Mouse (Mus musculus) macrophage (primary cell): ENCODE data around the gene Cdc42ep4. TPM values are rescaled to one million over a fixed set of nuclear protein-coding genes. Genes with fewer than 3 reads are reported as not detected.

Experiments used
- H3K27ac ChIP-seq: fragments of 350-480 bp; formaldehyde crosslinking; 2 replicates; pipeline ENCODE4 v1.9.0; 2021
- H3K36me3 ChIP-seq: fragments of 350-480 bp; formaldehyde crosslinking; 2 replicates; pipeline ENCODE4 v1.9.0; 2021; ENCODE audit errors: inconsistent target
- H3K4me3 ChIP-seq: fragments of 350-480 bp; formaldehyde crosslinking; 2 replicates; pipeline ENCODE4 v1.9.0; 2021; ENCODE audit errors: inconsistent target
- H3K79me2 ChIP-seq: fragments of 350-480 bp; formaldehyde crosslinking; 2 replicates; pipeline ENCODE4 v1.9.0; 2021; ENCODE audit errors: inconsistent target
- WGBS: methylation state at CpG from one replicate; pipeline ENCODE4 v1.1.7; 2026; ENCODE audit warnings: inconsistent platforms; ENCODE audit not compliant: missing documents; 5-methylcytosine and 5-hydroxymethylcytosine counted together
- polyA plus RNA-seq: library from polyadenylated mRNA; stranded (reverse); fragments of 250-400 nt; gene quantifications from 3 replicates; pipeline ENCODE4 v1.2.4, GENCODE M21; 2018; ENCODE audit warnings: inconsistent platforms

Cdc42ep4 gene
- polyA plus RNA-seq, 1 experiment from 2014 or later: 6.8 TPM

DNA sequence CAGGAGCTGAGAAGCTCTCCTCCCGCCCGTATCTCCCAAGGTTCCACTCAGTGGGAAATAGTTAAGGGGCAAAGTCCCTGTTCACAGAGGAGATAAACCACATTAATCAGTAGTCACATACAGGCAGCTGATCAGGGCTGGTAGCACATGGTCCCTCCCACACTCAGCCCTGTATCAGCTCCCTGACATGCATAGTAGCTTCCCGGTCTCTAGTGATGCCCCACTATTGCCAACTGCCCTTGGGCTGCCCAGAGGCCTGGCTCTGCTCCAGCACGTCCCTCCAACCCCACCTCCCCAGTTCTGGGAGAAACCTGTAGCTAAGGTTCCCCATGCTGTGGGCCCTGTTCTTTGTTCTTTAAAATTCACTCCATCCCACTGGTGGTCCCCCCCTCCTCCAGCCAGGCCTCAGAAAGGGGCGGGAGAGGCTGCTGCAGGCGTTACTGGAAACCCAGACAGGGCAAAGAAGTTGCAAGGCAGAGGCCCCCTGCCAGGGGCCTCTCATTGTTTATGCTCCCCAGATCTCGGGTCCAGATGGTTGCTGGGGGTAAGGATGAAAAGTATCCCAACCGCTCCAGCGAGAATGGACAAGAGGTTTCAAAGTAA lies 1.8 kb downstream of the Cdc42ep4 start:
- WGBS: 37% methylated on average over 9 of the region's 9 CpGs
- Histone ChIP-seq H3K27ac (peak overlapping the region; percentile 81), H3K4me3 (peak overlapping the region; percentile 78), H3K36me3 (no peaks in the 10 kb centered on the region), H3K79me2 (peaks cover 66% of the 10 kb centered on the region)

DNA sequence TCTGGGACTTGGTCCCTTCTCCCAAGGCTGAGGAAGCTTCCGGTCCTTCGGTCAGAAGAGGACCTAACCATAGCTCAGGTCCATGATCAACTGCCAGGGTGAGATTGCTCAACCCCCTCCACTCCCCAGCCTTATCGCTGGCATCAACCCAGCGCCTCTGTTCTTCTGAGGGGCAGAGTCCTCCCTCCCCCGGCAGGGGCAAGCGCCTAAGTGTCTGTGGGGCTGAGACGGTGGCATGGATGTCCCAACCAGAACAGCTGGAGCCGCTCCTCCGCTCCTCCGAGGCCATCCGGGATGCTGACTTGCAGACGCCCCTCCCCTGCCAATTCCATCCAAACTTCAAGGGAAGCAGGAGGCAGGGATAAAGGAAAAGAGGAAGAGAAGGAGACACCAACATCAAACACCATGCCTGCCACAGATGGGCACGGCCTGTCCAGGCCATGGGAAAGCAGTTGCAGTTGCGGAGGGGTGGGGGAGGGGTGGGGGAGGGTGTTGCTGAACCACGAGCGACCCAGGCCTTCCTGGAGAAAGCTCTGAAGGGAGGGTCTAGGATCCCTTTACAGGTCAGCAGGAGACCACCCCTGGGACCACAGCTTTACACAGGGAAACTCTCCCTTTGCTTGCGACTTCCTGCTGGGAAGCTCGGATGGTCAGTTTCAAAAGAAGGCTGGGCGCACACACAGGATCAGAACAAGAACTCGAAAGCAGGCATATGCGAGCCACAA lies 2.7 kb downstream of the Cdc42ep4 start:
- Histone ChIP-seq H3K27ac (peak overlapping the region; percentile 8; the same call in 1 of the 2 replicates), H3K4me3 (no peak overlapping the region; the same call in 1 of the 2 replicates), H3K36me3 (no peaks in the 10 kb centered on the region), H3K79me2 (peaks cover 75% of the 10 kb centered on the region)
- WGBS: 20% methylated on average over 20 of the region's 21 CpGs

DNA sequence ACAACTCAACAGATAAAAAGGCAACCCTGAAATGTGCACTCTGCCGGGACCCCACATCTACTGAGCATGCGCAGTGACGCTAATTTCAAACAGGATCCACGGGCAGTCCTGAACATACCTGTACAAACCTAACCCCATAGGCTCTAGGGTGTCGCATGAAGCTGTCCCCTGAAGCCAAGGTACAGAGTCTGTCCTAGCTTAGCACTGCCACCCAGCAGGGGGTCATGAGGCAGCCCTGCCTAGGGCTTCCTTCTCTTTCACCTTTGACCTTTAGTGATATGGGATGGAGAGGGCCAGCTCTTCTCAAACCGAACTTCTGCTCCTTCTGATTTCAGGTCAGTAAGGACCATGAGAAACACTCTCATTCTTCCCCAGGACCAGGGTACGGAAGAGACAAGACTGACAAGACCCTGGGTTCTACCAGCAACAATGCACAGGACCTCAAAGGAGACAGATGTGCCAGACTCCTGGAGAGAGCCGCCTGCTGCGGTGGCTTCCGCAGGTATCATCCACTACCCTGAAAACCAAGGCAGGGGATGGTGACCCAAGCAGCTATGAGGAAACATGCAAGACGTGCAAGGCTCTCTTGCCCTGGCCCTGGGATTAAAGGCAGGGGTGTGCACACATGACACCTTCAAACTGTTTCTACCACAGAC lies 3.8 kb downstream of the Cdc42ep4 start:
- peak overlapping the region; percentile 70 for H3K27ac ChIP-seq
- H3K79me2 ChIP-seq: peaks cover 86% of the 10 kb centered on the region
- H3K36me3 ChIP-seq: no peaks in the 10 kb centered on the region
- peak overlapping the region; percentile 23 for H3K4me3 ChIP-seq
- 87% methylated on average over 11 of the region's 11 CpGs for WGBS

DNA sequence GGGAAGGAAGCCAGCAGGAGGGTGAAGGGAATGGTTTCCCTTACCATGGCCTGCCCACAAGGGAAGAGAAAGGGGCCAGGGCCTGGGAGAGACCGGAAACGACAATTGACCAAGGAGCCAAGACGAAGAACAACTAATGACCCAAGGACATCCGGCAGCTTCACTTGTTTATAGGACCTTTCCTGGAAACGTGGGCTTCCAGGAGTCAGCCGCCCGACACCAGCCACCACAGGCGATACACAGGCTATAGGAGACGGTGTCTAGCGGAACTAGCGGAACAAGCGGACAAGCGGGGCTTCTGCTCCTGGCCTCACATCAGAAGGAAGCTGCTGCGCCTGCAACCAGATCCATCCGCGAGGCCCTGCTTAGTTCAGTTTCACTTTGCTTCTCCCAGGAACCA lies 4.6 kb downstream of the Cdc42ep4 start:
- 4% methylated on average over 16 of the region's 16 CpGs for WGBS
- Histone ChIP-seq H3K79me2 (peaks cover 94% of the 10 kb centered on the region), H3K4me3 (peak overlapping the region; percentile 23), H3K36me3 (no peaks in the 10 kb centered on the region), H3K27ac (peak overlapping the region; percentile 70)

- no peaks in the 10 kb centered on the region for H3K36me3 ChIP-seq
- peaks cover 100% of the 10 kb centered on the region for H3K79me2 ChIP-seq
- H3K4me3 ChIP-seq: no peak overlapping the region
- no peak overlapping the region for H3K27ac ChIP-seq
- WGBS: 79% methylated on average over 4 of the region's 4 CpGs
These were observed 5.7 kb downstream of the Cdc42ep4 start for GRCm38 (mm10) chr11:113745961-113746360.

GRCm38 (mm10) chr11:113742998-113743397 lies 8.7 kb downstream of the Cdc42ep4 start:
- Histone ChIP-seq H3K79me2 (peaks cover 100% of the 10 kb centered on the region), H3K4me3 (no peak overlapping the region), H3K36me3 (no peaks in the 10 kb centered on the region), H3K27ac (no peak overlapping the region)
- WGBS: 100% methylated on average over 1 of the region's 1 CpGs

DNA sequence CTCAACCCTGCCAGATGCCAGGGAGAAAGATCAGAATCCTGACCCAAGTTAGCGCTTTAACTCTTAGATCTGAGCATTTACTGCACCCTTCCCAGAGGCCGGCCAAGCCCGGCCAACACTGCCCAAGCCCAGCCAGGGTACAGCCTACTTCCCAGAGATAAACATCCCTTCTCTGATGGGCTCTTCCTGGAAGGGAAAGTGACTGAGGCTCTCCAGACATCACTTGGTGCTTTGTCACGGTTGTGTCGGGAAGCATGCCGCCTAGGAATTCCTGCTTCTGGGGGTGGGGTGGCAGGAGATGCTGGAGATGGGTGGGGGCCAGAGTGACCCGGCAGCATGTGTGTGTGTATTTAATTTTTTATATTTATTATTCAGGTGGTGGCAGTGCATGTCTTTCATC lies 11.6 kb downstream of the Cdc42ep4 start:
- WGBS: 92% methylated on average over 5 of the region's 7 CpGs
- Histone ChIP-seq H3K36me3 (no peaks in the 10 kb centered on the region), H3K27ac (no peak overlapping the region), H3K79me2 (peaks cover 100% of the 10 kb centered on the region), H3K4me3 (no peak overlapping the region)

GRCm38 (mm10) chr11:113739213-113739612 lies 12.5 kb downstream of the Cdc42ep4 start:
- H3K36me3 ChIP-seq: no peaks in the 10 kb centered on the region
- no peak overlapping the region for H3K4me3 ChIP-seq
- 92% methylated on average over 8 of the region's 8 CpGs for WGBS
- H3K27ac ChIP-seq: no peak overlapping the region
- peaks cover 100% of the 10 kb centered on the region for H3K79me2 ChIP-seq

GRCm38 (mm10) chr11:113737912-113738311 lies 13.8 kb downstream of the Cdc42ep4 start:
- peaks cover 100% of the 10 kb centered on the region for H3K79me2 ChIP-seq
- WGBS: 8% methylated on average over 8 of the region's 8 CpGs
- no peaks in the 10 kb centered on the region for H3K36me3 ChIP-seq

DNA sequence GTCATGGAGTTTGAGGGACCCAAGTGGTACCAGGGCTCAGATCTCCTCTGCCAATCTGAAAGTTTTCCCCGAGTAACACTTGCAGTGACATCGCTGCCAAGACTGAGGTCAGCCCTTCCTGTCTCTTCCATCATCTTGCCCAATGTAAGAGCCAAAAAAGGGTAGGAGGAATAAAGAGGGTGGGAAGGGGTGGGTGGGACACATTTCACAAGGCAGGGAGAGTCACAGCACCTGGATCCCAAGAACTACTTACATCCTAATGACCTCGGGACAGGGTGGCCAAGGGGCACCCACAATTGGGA lies 14.2 kb downstream of the Cdc42ep4 start:
- WGBS: 26% methylated on average over 3 of the region's 3 CpGs
- H3K4me3 ChIP-seq: no peak overlapping the region
- H3K27ac ChIP-seq: 0 out of 2 replicates have a peak overlapping the region, but pooled peaks have one; percentile 10
- H3K79me2 ChIP-seq: peaks cover 100% of the 10 kb centered on the region
- no peaks in the 10 kb centered on the region for H3K36me3 ChIP-seq

More at GRCm38 (mm10) chr11:113737912-113738311, 13.8 kb downstream of the Cdc42ep4 start:
- Histone ChIP-seq H3K27ac (0 out of 2 replicates have a peak overlapping the region, but pooled peaks have one; percentile 10), H3K4me3 (no peak overlapping the region)

- Histone ChIP-seq H3K79me2 (peaks cover 100% of the 10 kb centered on the region), H3K4me3 (no peak overlapping the region), H3K27ac (no peak overlapping the region), H3K36me3 (no peaks in the 10 kb centered on the region)
- 84% methylated on average over 11 of the region's 11 CpGs for WGBS
These were observed 14.7 kb downstream of the Cdc42ep4 start for GRCm38 (mm10) chr11:113736848-113737552.

DNA sequence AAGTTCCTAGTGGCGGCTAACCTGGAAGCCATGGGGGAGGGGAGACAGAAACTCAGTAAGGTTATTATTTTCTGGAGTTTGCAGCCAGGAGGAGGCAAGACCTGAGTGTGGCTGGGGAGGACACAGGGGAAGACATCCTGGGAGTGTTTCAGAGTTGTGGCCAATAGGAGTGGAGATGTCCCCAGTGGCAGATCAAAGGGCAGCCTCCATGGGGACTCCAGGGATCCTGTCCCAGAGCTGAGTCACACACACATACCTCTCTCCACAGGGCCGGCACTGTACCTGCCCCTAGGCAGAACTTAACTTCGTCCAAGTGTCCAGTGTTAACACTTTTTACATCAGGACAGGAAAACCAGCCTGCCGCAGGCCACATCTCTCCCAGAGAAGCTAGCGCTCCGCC lies 16.5 kb downstream of the Cdc42ep4 start:
- H3K79me2 ChIP-seq: peaks cover 100% of the 10 kb centered on the region
- H3K4me3 ChIP-seq: no peak overlapping the region
- 93% methylated on average over 5 of the region's 6 CpGs for WGBS
- H3K36me3 ChIP-seq: no peaks in the 10 kb centered on the region
- no peak overlapping the region for H3K27ac ChIP-seq

DNA sequence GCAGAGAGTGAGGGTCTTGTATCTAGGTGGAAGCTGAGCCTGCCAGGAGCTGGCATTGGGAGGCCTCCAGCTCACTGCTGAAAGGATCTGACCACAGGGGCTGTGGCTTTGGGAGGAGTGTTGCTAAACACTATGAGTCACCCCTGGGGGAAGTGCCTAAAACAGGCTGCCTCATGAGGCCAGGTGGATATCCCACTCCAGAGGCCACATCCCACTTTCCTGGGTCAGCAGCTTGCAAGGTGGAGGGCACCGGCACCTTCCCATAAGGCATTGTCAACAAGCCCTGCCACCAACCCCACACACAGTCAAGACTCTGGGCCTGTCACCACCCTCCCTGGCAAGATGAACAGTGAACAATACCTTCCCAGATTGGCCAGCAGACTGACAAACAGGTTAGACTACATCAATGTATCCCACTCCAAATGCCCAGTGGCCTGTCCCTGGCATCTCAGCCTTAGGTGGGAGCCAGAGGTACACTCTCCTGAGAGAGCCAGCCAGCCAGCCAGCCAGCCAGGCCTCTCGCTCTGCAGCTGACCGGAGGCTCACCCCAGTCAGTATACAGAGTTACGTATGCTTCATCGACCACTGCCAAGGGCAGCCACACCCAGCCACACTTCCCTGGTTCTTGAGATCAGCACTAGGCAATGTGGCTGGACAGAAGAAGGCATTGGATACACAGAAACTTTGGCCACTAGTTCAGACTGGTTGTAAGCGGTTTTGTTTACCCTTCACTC lies 17.9 kb downstream of the Cdc42ep4 start:
- Histone ChIP-seq H3K27ac (peak overlapping the region; percentile 66), H3K36me3 (peaks cover 5% of the 10 kb centered on the region; the same call in 1 of the 2 replicates), H3K4me3 (no peak overlapping the region), H3K79me2 (peaks cover 100% of the 10 kb centered on the region)
- WGBS: 36% methylated on average over 4 of the region's 6 CpGs
